Mouse (Mus musculus) G1E (cell line): ENCODE data around the gene Gipc3. TPM values are rescaled to one million over a fixed set of nuclear protein-coding genes. Genes with fewer than 3 reads are reported as not detected.
A peak's percentile ranks its signal among the peaks of the same experiment; 100 is the strongest.

Experiments
- ATAC-seq: 2 replicates; pipeline ENCODE4 v1.8.0; 2016; ENCODE audit warnings: mild to moderate bottlenecking; ENCODE audit not compliant: insufficient number of reproducible peaks, poor library complexity, low FRiP score, severe bottlenecking; ENCODE audit errors: extremely low read depth
- DNase-seq: peaks from one replicate; pipeline ENCODE4 v3.0.0; 2012; ENCODE audit warnings: low spot score
- H3K27me3 ChIP-seq: 2 replicates; pipeline ENCODE4 v1.6.1; 2012; ENCODE audit warnings: mild to moderate bottlenecking, low read length, inconsistent platforms; ENCODE audit not compliant: insufficient read depth
- H3K36me3 ChIP-seq: replicated peaks from 2 replicates; pipeline ENCODE3; 2012; ENCODE audit warnings: mild to moderate bottlenecking, inconsistent platforms
- H3K4me1 ChIP-seq: 2 replicates; pipeline ENCODE4 v1.6.1; 2012; ENCODE audit warnings: low read depth, low read length, inconsistent platforms, mixed read lengths; ENCODE audit not compliant: insufficient read depth
- H3K4me3 ChIP-seq: 2 replicates; pipeline ENCODE4 v1.5.1; 2012; ENCODE audit warnings: low read depth, mild to moderate bottlenecking, inconsistent platforms, low read length, moderate library complexity, mixed read lengths
- H3K9me3 ChIP-seq: replicated peaks from 2 replicates; pipeline ENCODE4 v1.6.1; 2012; ENCODE audit warnings: inconsistent platforms
- CTCF ChIP-seq: IDR thresholded peaks from 2 replicates; pipeline ENCODE4 v1.5.1; 2012; ENCODE audit warnings: low read depth, low read length, inconsistent platforms, mixed read lengths
- GATA1 ChIP-seq: IDR thresholded peaks from 2 replicates; pipeline ENCODE4 v1.6.1; 2012; ENCODE audit warnings: borderline replicate concordance, low read length, inconsistent platforms, mixed read lengths
- GATA2 ChIP-seq: IDR thresholded peaks from 2 replicates; pipeline ENCODE4 v1.6.1; 2012; ENCODE audit warnings: low read depth, low read length, inconsistent platforms, borderline replicate concordance
- POLR2AphosphoS5 ChIP-seq: IDR thresholded peaks from 2 replicates; pipeline ENCODE4 v1.6.1; 2012; ENCODE audit warnings: low read depth, low read length, inconsistent platforms; ENCODE audit not compliant: insufficient replicate concordance
- TAL1 ChIP-seq: conservative IDR thresholded peaks from 2 replicates; pipeline ENCODE4 v1.6.1; 2012; ENCODE audit warnings: low read depth, low read length, inconsistent platforms, mixed read lengths
- polyA plus RNA-seq: library from polyadenylated mRNA; stranded (reverse); fragments of >175 nt; gene quantifications from 2 replicates; pipeline ENCODE4 v1.2.3, GENCODE M21; 2012
- total RNA-seq, 2 experiments: library from RNA; stranded (forward) in 1 of 2; stranded (reverse) in 1 of 2; fragments of 200-1000 nt in 1 of 2; fragments of >200 nt in 1 of 2; fragmentation: Nextera tagmentation in 1 of 2; gene quantifications; 2 replicates each; pipeline ENCODE4 v1.2.3; 2014 to 2017

The Gipc3 gene
- total and polyA plus RNA-seq, 3 experiments = 0.11 TPM; not detected in 2

- peaks cover 96% of the 10 kb centered on the region for H3K36me3 ChIP-seq
- H3K4me1 ChIP-seq = peaks cover 80% of the 10 kb centered on the region
- H3K9me3 ChIP-seq = no peaks in the 10 kb centered on the region
- H3K4me3 ChIP-seq = peak overlapping the region; percentile 39; the same call in 1 of the 2 replicates
- peak; percentile 83 for DNase-seq
- TF ChIP-seq GATA2 (no peak), CTCF (peak; percentile 94), TAL1 (no peak), POLR2AphosphoS5 (no peak), GATA1 (no peak)
- no peaks in the 10 kb centered on the region for H3K27me3 ChIP-seq
- no peak for ATAC-seq
Measured at GRCm38 (mm10) chr10:81304597-81305238, 38.3 kb downstream of the Gipc3 start.

- peak; percentile 36; the same call in 1 of the 2 replicates for ATAC-seq
- Histone ChIP-seq H3K9me3 (no peaks in the 10 kb centered on the region), H3K36me3 (peaks cover 96% of the 10 kb centered on the region), H3K27me3 (no peaks in the 10 kb centered on the region), H3K4me3 (peak overlapping the region; percentile 69; the same call in 1 of the 2 replicates), H3K4me1 (peaks cover 85% of the 10 kb centered on the region)
- no peak for TF ChIP-seq CTCF
- TF ChIP-seq TAL1 = no peak
- TF ChIP-seq GATA2 = no peak
- TF ChIP-seq POLR2AphosphoS5 = no peak
- TF ChIP-seq GATA1 = no peak
- peak; percentile 71 for DNase-seq
Measured at GRCm38 (mm10) chr10:81303761-81304160, 39.3 kb downstream of the Gipc3 start.

GRCm38 (mm10) chr10:81303258-81303657 is 39.8 kb downstream of the Gipc3 start:
- DNase-seq = no peak
- ATAC-seq = 0 out of 2 replicates have a peak, but pooled peaks have one; percentile 6
- H3K4me1 ChIP-seq = peaks cover 90% of the 10 kb centered on the region
- H3K4me3 ChIP-seq = peak overlapping the region; percentile 69; the same call in 1 of the 2 replicates
- H3K27me3 ChIP-seq = no peaks in the 10 kb centered on the region
- TF ChIP-seq GATA2 = no peak
- no peak for TF ChIP-seq TAL1
- no peak for TF ChIP-seq GATA1
- no peak for TF ChIP-seq CTCF
- no peak for TF ChIP-seq POLR2AphosphoS5
- H3K36me3 ChIP-seq = peaks cover 96% of the 10 kb centered on the region
- no peaks in the 10 kb centered on the region for H3K9me3 ChIP-seq

- H3K4me1 ChIP-seq = peaks cover 94% of the 10 kb centered on the region
- H3K27me3 ChIP-seq = no peaks in the 10 kb centered on the region
- peak; percentile 66 for DNase-seq
- no peak for TF ChIP-seq TAL1
- TF ChIP-seq GATA1 = no peak
- no peak for TF ChIP-seq CTCF
- TF ChIP-seq GATA2 = no peak
- TF ChIP-seq POLR2AphosphoS5 = no peak
- peaks cover 96% of the 10 kb centered on the region for H3K36me3 ChIP-seq
- H3K9me3 ChIP-seq = no peaks in the 10 kb centered on the region
- peak; percentile 55 for ATAC-seq
- peak overlapping the region; percentile 69; the same call in 1 of the 2 replicates for H3K4me3 ChIP-seq
Measured at GRCm38 (mm10) chr10:81302781-81303218, 40.3 kb downstream of the Gipc3 start.

GRCm38 (mm10) chr10:81302288-81302687 is 40.8 kb downstream of the Gipc3 start:
- H3K27me3 ChIP-seq = no peaks in the 10 kb centered on the region
- DNase-seq = no peak
- H3K36me3 ChIP-seq = peaks cover 96% of the 10 kb centered on the region
- TF ChIP-seq GATA1 = no peak
- TF ChIP-seq CTCF = no peak
- no peak for TF ChIP-seq TAL1
- no peak for TF ChIP-seq POLR2AphosphoS5
- no peak for TF ChIP-seq GATA2
- H3K4me1 ChIP-seq = peaks cover 94% of the 10 kb centered on the region
- no peaks in the 10 kb centered on the region for H3K9me3 ChIP-seq
- peak overlapping the region; percentile 69; the same call in 1 of the 2 replicates for H3K4me3 ChIP-seq
- no peak for ATAC-seq

GRCm38 (mm10) chr10:81301321-81301720 is 41.7 kb downstream of the Gipc3 start:
- TF ChIP-seq POLR2AphosphoS5 (no peak), TAL1 (no peak), GATA2 (no peak), CTCF (no peak), GATA1 (no peak)
- Histone ChIP-seq H3K4me3 (no peak overlapping the region; the same call in 1 of the 2 replicates), H3K9me3 (no peaks in the 10 kb centered on the region), H3K36me3 (peaks cover 94% of the 10 kb centered on the region), H3K27me3 (no peaks in the 10 kb centered on the region), H3K4me1 (peaks cover 97% of the 10 kb centered on the region)
- no peak for ATAC-seq
- no peak for DNase-seq
